Mouse (Mus musculus): ENCODE data around the gene Tnrc6b. TPM values are rescaled to one million over a fixed set of nuclear protein-coding genes. Genes with fewer than 3 reads are reported as not detected.
"Not testable (repeated sequence)": the region's sequence is repeated elsewhere in the genome, so short reads cannot be mapped to it uniquely, and the experiment has no call there.

Tnrc6b gene
- total RNA-seq, 2 experiments from 2014 or later, result 106 to 112 TPM

DNA sequence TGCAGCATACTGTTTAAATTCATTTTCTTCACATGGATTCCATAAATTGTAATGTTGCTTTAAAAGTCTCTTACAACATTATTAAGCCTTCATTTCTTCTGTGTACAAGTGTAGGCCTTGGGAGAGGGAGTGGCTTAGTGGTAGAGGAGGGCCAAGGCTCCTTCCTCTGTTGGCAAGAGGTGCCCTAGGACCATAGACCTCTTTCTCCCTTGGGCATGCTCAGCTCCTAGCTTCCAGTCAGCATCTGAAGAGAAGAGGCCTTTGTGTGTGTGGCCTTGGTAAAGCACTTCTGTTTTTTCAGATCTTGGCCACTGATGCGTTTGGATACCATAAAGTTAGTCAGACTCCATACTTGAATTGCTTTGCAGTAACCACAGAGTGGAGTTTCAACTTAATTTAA, 133.1 kb downstream of the Tnrc6b start:
- DNase-seq (ENCODE audit: low spot score in 2 of 2), result no peak

- no peak for DNase-seq (ENCODE audit: low spot score in 2 of 2)
Measured at GRCm38 (mm10) chr15:80844926-80845325, 133.8 kb downstream of the Tnrc6b start.

GRCm38 (mm10) chr15:80850004-80850403, 138.9 kb downstream of the Tnrc6b start:
- DNase-seq (ENCODE audit: low spot score in 2 of 2), result no peak

GRCm38 (mm10) chr15:80850682-80851475, 139.8 kb downstream of the Tnrc6b start:
- no peak for DNase-seq (ENCODE audit: low spot score in 2 of 2)

- DNase-seq (ENCODE audit: low spot score in 2 of 2), result no peak
Measured at GRCm38 (mm10) chr15:80852122-80852521, 141.0 kb downstream of the Tnrc6b start.

DNA sequence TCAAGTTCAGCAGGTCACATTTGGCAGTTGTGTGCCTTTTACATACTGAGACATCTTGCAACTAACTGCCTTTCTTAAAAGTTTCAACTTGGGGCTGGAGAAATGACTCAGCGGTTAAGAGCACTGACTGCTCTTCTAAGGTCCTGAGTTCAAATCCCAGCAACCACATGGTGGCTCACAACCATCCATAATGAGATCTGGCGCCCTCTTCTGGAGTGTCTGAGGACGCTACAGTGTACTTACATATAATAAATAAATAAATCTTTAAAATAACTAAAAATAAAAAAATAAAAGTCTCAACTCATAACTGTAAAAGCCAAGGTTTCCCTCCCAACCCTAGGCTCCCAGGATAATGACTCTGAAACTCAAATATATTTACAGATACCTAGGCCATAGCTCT, 141.4 kb downstream of the Tnrc6b start:
- DNase-seq (ENCODE audit: low spot score in 2 of 2), result not testable (repeated sequence)

DNA sequence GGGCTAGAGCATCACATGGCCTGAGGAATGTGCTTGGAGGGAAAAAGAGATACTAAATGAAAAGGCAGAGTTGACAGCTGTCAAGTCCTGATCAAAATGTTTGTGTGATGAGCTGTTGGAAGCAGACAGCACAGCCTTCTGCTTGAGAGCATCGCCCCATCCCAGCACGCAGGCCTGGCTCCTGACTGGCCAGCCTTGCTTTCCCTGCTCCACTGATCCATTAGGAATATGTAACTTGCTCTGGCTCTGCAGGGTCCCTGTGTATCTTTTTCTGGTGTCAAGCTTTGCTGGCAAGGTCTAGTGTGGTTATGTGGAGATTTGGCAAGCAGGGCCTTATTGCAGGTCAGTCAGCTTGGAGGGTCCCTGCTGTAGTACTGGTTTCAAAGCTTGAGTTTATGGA, 148.3 kb downstream of the Tnrc6b start:
- no peak for DNase-seq (ENCODE audit: low spot score in 2 of 2)

GRCm38 (mm10) chr15:80861302-80861701, 150.2 kb downstream of the Tnrc6b start:
- no peak for DNase-seq (ENCODE audit: low spot score in 2 of 2)

DNA sequence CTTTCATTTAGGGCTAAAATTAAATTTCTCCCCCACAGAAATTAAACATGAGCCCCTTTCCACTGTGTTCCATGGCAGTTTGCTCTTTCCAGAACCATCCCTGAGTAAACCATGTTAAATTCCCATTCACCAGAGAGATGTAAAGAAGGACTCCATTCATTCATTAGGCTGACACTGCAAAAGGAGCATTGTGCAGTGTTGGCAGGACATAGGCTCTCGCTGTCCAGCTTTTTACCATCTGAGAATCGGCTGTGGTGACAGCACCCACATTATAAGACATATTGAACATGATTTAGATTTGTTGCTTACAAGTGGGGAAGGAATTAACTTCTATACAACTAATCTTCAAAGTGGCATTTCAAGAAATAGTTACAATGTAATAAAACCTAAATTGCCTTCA, 150.9 kb downstream of the Tnrc6b start:
- DNase-seq (ENCODE audit: low spot score in 2 of 2), result no peak

- DNase-seq (ENCODE audit: low spot score in 2 of 2), result not testable (repeated sequence)
Measured at GRCm38 (mm10) chr15:80868603-80869002, 157.5 kb downstream of the Tnrc6b start.

DNA sequence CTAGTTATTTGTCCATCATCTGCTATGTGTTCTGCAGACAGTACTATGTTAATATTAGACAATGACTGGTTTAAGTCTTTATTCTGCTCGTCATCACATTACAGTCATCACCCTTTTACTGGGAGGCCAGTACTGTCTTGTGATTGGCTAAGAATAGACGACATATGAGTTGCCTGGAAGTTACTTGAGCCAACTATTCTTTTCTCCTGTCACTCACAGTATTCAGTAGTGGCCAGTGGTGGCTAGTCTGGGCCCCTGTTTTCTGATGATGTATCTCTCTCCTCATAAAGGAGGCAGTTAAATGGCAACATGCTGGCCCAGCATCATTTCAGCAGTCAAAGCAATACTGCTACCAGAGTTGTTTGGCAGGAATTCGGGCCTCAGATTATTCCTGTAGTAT, 163.6 kb downstream of the Tnrc6b start:
- DNase-seq (ENCODE audit: low spot score in 2 of 2), result no peak

DNA sequence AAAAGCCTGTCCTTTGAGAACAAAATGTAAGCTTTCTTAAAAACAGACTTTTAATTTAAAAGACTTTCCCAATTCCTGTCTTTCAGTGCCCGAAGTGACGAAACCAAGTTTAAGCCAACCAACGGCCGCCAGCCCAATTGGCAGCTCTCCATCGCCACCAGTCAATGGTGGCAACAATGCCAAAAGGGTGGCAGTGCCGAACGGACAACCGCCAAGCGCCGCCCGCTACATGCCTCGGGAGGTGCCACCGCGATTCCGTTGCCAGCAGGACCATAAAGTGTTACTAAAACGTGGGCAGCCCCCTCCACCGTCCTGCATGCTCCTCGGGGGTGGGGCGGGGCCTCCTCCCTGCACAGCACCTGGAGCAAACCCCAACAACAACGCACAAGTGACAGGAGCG, 165.1 kb downstream of the Tnrc6b start:
- peak; percentile 58 to 72 for DNase-seq (ENCODE audit: low spot score in 2 of 2)

DNA sequence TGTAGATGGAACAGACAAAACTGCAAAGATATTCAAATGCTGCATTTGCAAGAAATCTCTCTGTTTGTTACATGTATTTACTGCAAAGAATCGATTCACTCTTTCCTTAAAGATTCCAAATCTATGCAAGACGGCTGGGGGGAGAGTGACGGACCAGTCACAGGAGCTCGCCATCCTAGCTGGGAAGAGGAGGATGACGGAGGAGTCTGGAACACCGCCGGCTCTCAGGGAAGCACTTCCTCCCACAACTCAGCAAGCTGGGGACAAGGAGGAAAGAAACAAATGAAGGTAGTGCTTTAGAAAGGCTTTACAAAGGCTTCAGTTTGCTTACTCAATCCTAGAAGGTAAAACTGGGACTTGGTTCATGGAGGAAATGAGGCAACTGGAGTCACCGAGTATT, 173.0 kb downstream of the Tnrc6b start:
- DNase-seq (ENCODE audit: low spot score in 2 of 2), result no peak

DNA sequence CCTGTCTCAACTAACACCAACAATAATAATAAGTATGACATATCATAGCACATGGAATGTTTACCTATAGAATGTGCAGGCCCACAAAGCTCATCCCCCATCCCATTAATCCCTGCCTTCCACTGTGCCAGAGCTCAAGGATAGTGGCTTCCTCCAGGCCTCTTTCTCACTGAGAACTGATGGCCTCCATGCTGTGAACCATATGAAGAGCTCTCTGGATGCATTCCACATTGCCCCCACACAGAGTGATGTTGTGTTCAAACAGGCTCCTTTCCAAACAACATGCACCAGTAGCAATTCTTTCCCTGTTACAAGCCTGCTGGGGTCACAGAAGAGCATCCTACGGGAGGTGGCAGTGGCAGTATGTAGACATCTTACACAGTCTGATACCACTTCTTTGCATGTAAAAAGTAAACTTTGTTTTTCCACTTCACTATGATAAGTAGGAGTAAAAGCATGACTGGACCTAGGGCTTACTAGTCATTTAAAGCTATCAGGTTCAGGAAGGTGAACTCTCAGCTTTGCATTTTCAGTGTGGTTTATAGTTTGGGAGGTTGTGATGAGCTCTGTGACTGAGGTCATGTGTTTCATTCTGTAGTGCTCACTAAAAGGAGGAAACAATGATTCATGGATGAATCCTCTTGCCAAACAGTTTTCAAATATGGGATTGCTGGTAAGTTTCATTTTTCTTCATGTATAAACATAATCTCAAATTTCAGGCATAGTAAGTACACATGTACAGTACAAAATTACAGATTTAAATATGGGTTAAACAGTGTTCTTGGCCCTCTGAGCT, 175.4 kb downstream of the Tnrc6b start:
- no peak for DNase-seq (ENCODE audit: low spot score in 2 of 2)

- DNase-seq (ENCODE audit: low spot score in 2 of 2), result no peak
Measured at GRCm38 (mm10) chr15:80892341-80892740, 181.2 kb downstream of the Tnrc6b start.

DNA sequence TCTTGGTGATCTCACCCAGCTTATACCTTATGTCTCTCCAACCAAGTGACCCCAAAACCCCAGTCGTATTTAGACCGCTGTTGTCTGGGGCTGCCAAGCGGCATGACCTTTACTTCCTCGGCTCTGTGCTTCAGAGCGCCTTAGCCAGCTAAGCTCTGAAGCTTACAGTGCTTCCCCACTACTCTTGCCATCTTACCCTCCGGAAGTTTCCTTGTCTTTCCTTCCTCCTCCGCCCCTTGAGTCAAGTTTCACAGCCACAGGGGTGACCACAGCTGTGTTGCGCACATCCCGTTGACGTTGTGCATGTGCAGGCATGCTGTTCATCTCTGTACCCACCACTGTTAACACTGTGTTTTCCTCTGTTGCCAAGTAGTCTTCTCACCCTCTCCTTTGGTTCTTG, 185.6 kb downstream of the Tnrc6b start:
- DNase-seq (ENCODE audit: low spot score in 2 of 2), result no peak

DNA sequence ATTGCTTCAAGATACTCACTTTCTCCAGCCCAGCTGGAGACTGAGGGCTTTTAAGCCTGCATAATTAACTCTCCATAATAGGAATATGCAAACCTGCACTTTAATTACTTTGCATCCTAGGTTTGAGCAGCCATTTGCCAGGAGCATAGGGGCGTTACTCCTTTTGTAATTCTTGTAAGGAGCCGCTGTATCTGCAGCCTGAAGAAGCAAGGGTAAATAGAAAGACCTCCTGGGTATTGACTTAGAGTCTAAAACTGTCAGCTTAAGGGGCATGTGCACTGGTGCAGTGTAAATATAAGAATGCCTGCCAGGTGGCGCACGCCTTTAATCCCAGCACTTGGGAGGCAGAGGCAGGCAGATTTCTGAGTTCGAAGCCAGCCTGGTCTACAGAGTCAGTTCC, 186.8 kb downstream of the Tnrc6b start:
- no peak for DNase-seq (ENCODE audit: low spot score in 2 of 2)

- DNase-seq (ENCODE audit: low spot score in 2 of 2), result no peak
Measured at GRCm38 (mm10) chr15:80899806-80900205, 188.7 kb downstream of the Tnrc6b start.

DNA sequence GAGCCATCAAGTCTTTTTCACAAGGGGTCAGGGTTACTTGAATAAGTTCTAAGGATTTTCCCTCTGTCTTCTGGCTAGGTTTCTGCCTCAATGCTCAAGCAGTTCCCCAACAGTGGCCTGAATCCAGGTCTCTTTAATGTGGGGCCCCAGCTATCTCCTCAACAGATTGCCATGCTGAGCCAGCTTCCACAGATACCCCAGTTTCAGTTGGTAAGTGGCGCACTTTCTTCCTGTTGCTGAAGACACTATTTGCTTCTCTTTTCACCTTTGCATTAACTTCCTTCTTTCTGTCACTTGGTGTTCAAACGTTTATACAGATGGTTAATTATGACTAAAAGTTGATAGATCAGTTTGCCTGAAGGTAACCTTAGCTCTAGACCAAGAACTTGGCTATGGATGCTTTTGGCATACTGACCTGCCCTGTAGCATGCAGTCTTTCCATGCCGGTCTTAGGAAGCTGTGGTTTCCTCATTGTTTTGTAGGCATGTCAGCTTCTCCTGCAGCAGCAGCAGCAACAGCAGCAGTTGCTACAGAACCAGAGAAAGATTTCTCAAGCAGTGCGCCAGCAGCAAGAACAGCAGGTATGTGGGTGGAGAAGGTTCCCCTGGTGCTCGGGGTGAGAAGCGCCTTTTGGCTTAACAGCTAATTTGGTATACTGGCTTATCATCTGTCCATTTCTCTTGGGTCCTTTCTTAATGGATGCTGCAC, 190.8 kb downstream of the Tnrc6b start:
- no peak for DNase-seq (ENCODE audit: low spot score in 2 of 2)

DNA sequence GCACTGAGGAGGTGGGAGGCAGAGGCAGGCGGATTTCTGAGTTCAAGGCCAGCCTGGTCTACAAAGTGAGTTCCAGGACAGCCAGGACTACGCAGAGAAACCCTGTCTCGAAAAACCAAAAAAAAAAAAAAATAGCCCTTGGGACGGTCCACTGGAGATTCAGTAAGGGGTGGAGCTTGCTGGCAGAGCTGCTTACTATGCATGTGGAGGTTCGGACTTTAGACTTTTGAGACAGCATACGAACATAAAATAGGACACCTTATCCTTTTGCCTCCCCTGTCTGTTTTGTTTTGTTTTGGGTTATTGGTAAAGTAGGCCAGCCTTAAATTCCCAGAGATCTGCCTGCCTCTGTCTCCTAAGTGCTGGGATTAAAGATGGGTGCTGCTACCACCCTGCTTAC, 193.7 kb downstream of the Tnrc6b start:
- not testable (repeated sequence) for DNase-seq (ENCODE audit: low spot score in 2 of 2)

- no peak for DNase-seq (ENCODE audit: low spot score in 2 of 2)
Measured at GRCm38 (mm10) chr15:80910183-80910582, 199.1 kb downstream of the Tnrc6b start.

Data from layer of hippocampus, postnatal 10 days (tissue).